Mouse (Mus musculus): ENCODE data around the gene Kank2. TPM values are rescaled to one million over a fixed set of nuclear protein-coding genes. Genes with fewer than 3 reads are reported as not detected.

The Kank2 gene
- polyA plus RNA-seq, 1 experiment from 2014 or later: 23.3 TPM

DNA sequence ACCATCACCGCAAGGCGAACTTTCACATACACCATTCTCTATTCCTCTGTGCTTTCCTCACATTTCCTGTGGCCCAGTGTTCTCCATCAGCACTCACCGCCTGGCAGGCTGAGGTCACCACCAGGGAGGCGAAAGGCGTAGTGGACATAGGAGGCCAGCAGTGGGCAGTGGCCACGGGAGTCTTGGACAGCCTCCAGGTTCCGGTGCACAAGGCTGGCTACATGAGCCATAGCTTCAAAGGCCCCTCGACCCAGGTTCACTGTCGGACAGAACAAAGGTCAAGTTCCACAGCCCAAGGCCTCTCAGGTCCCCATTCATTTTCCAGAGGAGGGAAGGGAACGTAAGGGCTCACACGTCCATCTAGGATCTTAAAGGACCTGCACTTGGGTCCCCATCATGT is 32.4 kb upstream of the Kank2 start:
- H3K27ac ChIP-seq (ENCODE audit: low read length): no peak overlapping the region
- 75% methylated on average over 11 of the region's 11 CpGs for WGBS
- H3K9me3 ChIP-seq (ENCODE audit: low read length): no peaks in the 10 kb centered on the region
- H3K4me1 ChIP-seq (ENCODE audit: insufficient read depth, low read depth, low read length): no peaks in the 10 kb centered on the region; the same call in 1 of the 2 replicates
- no peak overlapping the region for H3K4me3 ChIP-seq (ENCODE audit: low read depth, low read length)
- no peak for TF ChIP-seq EP300 (IDR thresholded peaks at IDR 0.05)
- peak; percentile 30; the same call in 1 of the 2 replicates for TF ChIP-seq CTCF (IDR thresholded peaks at IDR 0.05)
- H3K36me3 ChIP-seq (ENCODE audit: insufficient read depth, low read length): peaks cover 26% of the 10 kb centered on the region; the same call in 1 of the 2 replicates
- ATAC-seq: no peak
- H3K4me2 ChIP-seq (replicated peaks; ENCODE audit: low read depth, low read length): no peak overlapping the region
- DNase-seq (ENCODE audit: low spot score): peak; percentile 26
- no peak overlapping the region for H3K9ac ChIP-seq (replicated peaks; ENCODE audit: low read depth)
- H3K27me3 ChIP-seq (replicated peaks; ENCODE audit: insufficient read depth, low read length): no peaks in the 10 kb centered on the region

- no peak overlapping the region for H3K27ac ChIP-seq (ENCODE audit: low read length)
- H3K4me1 ChIP-seq (ENCODE audit: insufficient read depth, low read depth, low read length): no peaks in the 10 kb centered on the region
- peaks cover 25% of the 10 kb centered on the region; the same call in 1 of the 2 replicates for H3K36me3 ChIP-seq (ENCODE audit: insufficient read depth, low read length)
- no peak for ATAC-seq
- 87% methylated on average over 5 of the region's 5 CpGs for WGBS
- no peak for DNase-seq (ENCODE audit: low spot score)
- TF ChIP-seq EP300 (IDR thresholded peaks at IDR 0.05) (no peak), CTCF (IDR thresholded peaks at IDR 0.05) (no peak)
- no peaks in the 10 kb centered on the region for H3K9me3 ChIP-seq (ENCODE audit: low read length)
- H3K4me2 ChIP-seq (replicated peaks; ENCODE audit: low read depth, low read length): no peak overlapping the region
- no peak overlapping the region for H3K9ac ChIP-seq (replicated peaks; ENCODE audit: low read depth)
- H3K4me3 ChIP-seq (ENCODE audit: low read depth, low read length): no peak overlapping the region
- no peaks in the 10 kb centered on the region for H3K27me3 ChIP-seq (replicated peaks; ENCODE audit: insufficient read depth, low read length)
Observed at GRCm38 (mm10) chr9:21830461-21830850, 31.9 kb upstream of the Kank2 start.

DNA sequence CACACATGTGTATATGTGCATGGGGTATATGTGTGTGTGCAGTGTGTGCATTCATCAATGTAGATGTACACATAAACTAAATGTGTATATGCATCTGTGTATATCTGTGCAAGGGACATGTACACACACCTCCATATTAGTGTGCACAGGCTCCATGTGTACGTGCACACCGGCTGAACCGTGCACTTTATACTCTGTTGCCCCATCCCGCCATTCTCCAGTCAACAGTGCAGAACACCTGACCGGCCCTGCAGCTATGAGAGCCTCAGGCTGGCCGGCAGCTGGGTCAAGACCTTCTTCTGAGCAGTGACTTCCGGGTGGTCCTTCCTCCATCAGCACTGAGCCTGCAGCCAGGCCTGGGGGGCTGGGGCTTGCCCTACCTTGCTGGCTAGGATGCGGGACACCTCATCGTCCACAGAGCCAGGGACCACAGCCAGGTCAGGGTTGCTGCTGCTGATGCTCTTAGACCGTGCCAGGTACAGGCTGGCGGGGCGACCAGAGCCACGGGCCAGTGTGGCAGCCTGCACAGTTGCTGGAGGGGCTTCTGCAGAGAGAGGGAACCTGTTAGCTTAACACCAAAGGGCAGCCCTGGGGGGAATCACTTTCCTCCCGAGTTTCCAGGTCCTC is 31.4 kb upstream of the Kank2 start:
- no peaks in the 10 kb centered on the region for H3K9me3 ChIP-seq (ENCODE audit: low read length)
- peaks cover 22% of the 10 kb centered on the region; the same call in 1 of the 2 replicates for H3K36me3 ChIP-seq (ENCODE audit: insufficient read depth, low read length)
- H3K4me3 ChIP-seq (ENCODE audit: low read depth, low read length): no peak overlapping the region
- no peak overlapping the region for H3K9ac ChIP-seq (replicated peaks; ENCODE audit: low read depth)
- no peak overlapping the region for H3K4me2 ChIP-seq (replicated peaks; ENCODE audit: low read depth, low read length)
- no peak overlapping the region for H3K27ac ChIP-seq (ENCODE audit: low read length)
- no peaks in the 10 kb centered on the region for H3K4me1 ChIP-seq (ENCODE audit: insufficient read depth, low read depth, low read length)
- 82% methylated on average over 14 of the region's 14 CpGs for WGBS
- no peaks in the 10 kb centered on the region for H3K27me3 ChIP-seq (replicated peaks; ENCODE audit: insufficient read depth, low read length)
- no peak for TF ChIP-seq EP300 (IDR thresholded peaks at IDR 0.05)
- TF ChIP-seq CTCF (IDR thresholded peaks at IDR 0.05): no peak
- DNase-seq (ENCODE audit: low spot score) (no peak), ATAC-seq (no peak)

DNA sequence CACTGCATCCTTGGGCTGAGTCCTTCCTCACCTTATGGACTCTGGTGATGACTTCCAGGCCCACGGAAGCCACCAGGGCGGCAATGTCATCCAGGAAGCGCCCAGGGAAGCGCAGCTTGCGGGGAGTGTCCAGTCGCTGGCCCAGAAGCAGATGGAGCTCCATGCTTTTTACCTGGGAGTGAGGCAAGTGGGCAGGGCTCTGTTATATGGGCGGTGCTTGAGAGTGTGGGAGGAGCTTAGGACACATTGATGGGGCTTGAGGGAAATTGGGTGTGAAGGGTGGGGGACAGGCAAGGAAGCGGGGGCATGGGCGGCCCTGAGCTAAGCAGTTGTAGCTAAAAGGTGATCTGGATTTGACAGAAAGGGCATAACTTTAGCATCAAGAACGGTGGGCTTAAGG is 25.8 kb upstream of the Kank2 start:
- Histone ChIP-seq H3K9me3 (ENCODE audit: low read length) (no peaks in the 10 kb centered on the region), H3K27ac (ENCODE audit: low read length) (no peak overlapping the region), H3K4me1 (ENCODE audit: insufficient read depth, low read depth, low read length) (no peaks in the 10 kb centered on the region), H3K36me3 (ENCODE audit: insufficient read depth, low read length) (peaks cover 11% of the 10 kb centered on the region), H3K4me2 (replicated peaks; ENCODE audit: low read depth, low read length) (no peak overlapping the region), H3K4me3 (ENCODE audit: low read depth, low read length) (no peak overlapping the region), H3K9ac (replicated peaks; ENCODE audit: low read depth) (no peak overlapping the region), H3K27me3 (replicated peaks; ENCODE audit: insufficient read depth, low read length) (no peaks in the 10 kb centered on the region)
- TF ChIP-seq CTCF (IDR thresholded peaks at IDR 0.05) (no peak), EP300 (IDR thresholded peaks at IDR 0.05) (no peak)
- 71% methylated on average over 10 of the region's 10 CpGs for WGBS
- DNase-seq (ENCODE audit: low spot score) (no peak), ATAC-seq (no peak)

DNA sequence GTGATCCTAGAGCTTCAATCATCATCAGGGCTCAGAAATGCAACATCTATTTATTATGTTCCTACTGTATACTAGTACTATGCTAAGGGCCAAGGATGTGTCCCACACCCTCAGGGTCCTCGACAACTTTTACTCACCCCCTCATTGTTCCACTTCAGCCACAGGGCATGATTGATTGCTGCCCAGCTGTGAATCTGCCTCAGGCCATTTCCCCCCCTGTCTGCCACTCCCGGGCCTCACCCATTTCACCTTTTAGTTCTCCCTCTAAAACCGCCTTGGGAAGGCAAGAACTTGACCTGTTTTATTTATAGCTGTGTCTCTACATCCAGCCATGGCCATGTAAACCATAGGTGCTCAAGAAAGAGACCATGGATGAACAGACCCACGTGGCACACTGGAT is 25.4 kb upstream of the Kank2 start:
- Histone ChIP-seq H3K27ac (ENCODE audit: low read length) (no peak overlapping the region), H3K4me3 (ENCODE audit: low read depth, low read length) (no peak overlapping the region), H3K9ac (replicated peaks; ENCODE audit: low read depth) (no peak overlapping the region), H3K4me2 (replicated peaks; ENCODE audit: low read depth, low read length) (no peak overlapping the region), H3K36me3 (ENCODE audit: insufficient read depth, low read length) (peaks cover 10% of the 10 kb centered on the region), H3K9me3 (ENCODE audit: low read length) (no peaks in the 10 kb centered on the region), H3K4me1 (ENCODE audit: insufficient read depth, low read depth, low read length) (no peaks in the 10 kb centered on the region), H3K27me3 (replicated peaks; ENCODE audit: insufficient read depth, low read length) (no peaks in the 10 kb centered on the region)
- no peak for DNase-seq (ENCODE audit: low spot score)
- 61% methylated on average over 4 of the region's 4 CpGs for WGBS
- ATAC-seq: no peak
- TF ChIP-seq EP300 (IDR thresholded peaks at IDR 0.05): no peak
- no peak for TF ChIP-seq CTCF (IDR thresholded peaks at IDR 0.05)

DNA sequence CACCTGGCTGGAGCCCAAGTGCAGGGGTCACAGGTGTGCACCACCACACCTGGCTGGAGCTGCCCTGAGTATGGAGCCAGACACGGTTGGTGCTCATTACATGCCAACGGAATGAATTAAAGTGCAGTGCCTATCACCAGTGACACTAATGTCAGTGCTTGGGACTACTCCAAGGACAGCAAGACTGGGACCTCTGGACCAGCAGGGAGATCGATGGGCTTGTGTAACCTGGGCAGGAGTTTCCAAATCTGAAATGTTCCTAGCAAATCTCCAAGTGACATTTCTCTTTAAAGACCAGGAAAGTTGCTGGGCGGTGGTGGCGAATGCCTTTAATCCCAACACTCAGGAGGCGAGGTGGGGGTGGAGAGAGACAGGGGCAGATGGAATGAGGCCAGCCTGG is 24.1 kb upstream of the Kank2 start:
- WGBS: 87% methylated on average over 6 of the region's 6 CpGs
- no peak overlapping the region for H3K9ac ChIP-seq (replicated peaks; ENCODE audit: low read depth)
- no peaks in the 10 kb centered on the region for H3K9me3 ChIP-seq (ENCODE audit: low read length)
- H3K36me3 ChIP-seq (ENCODE audit: insufficient read depth, low read length): peaks cover 7% of the 10 kb centered on the region; the same call in 1 of the 2 replicates
- H3K27ac ChIP-seq (ENCODE audit: low read length): no peak overlapping the region
- no peaks in the 10 kb centered on the region for H3K4me1 ChIP-seq (ENCODE audit: insufficient read depth, low read depth, low read length)
- no peak for TF ChIP-seq CTCF (IDR thresholded peaks at IDR 0.05)
- TF ChIP-seq EP300 (IDR thresholded peaks at IDR 0.05): no peak
- H3K4me2 ChIP-seq (replicated peaks; ENCODE audit: low read depth, low read length): no peak overlapping the region
- no peak for DNase-seq (ENCODE audit: low spot score)
- ATAC-seq: no peak
- H3K27me3 ChIP-seq (replicated peaks; ENCODE audit: insufficient read depth, low read length): no peaks in the 10 kb centered on the region
- H3K4me3 ChIP-seq (ENCODE audit: low read depth, low read length): no peak overlapping the region
